Mouse (Mus musculus) gastrocnemius, postnatal 36 days (tissue): Measurements from ENCODE around the gene Cep97. TPM values are rescaled to one million over a fixed set of nuclear protein-coding genes. Genes with fewer than 3 reads are reported as not detected.
"Not testable (repeated sequence)": the region's sequence is repeated elsewhere in the genome, so short reads cannot be mapped to it uniquely, and the experiment has no call there.

Experiments
- DNase-seq, 2 experiments: peaks; one replicate each; pipeline ENCODE4 v3.0.0; 2022
- intact Hi-C: fragments of 180-260 bp; cut with DNase I; formaldehyde crosslinking; loops from one replicate; pipeline ENCODE4 v1.15.1; 2025
- long read RNA-seq, 2 experiments: library from polyadenylated mRNA; stranded (forward); transcript quantifications; one replicate each; pipeline ENCODE4 v2.0.0; 2021
- total RNA-seq, 2 experiments: library from RNA; stranded (reverse); gene quantifications; 2 replicates each; pipeline ENCODE4 v1.2.3; 2021

Cep97 gene
- total RNA-seq: 1 to 10 TPM; 4.4 to 5.1 TPM
- long read RNA-seq, experiment 1, partial matches to known transcripts: 0 of 1 reads
- long read RNA-seq, experiment 1, other reads (novel, unspliced or antisense): 1 of 1 reads
- long read RNA-seq, experiment 2: 0 reads

- DNase-seq: peak; percentile 80 to 84
These were observed at the start of gene Cep97 for GRCm38 (mm10) chr16:55934453-55935037. Gene Cep97, minus strand, starts transcription at chr16:55934855.

GRCm38 (mm10) chr16:55974903-55975285 is 40.2 kb upstream of the Cep97 start:
- DNase-seq: no peak
- intact Hi-C loops: loop anchor here (5.0 kb wide), 1 partner anchor 52 kb away; the partner anchor contains the start of gene Pcnp

More at GRCm38 (mm10) chr16:55934453-55935037, at the start of gene Cep97:
- intact Hi-C loops: no loop called here

GRCm38 (mm10) chr16:55974256-55974902 is 39.7 kb upstream of the Cep97 start:
- intact Hi-C loops: loop anchor here (5.0 kb wide), 1 partner anchor 53 kb away; the partner anchor contains the start of gene Pcnp
- DNase-seq: peak; percentile 86 to 92

- intact Hi-C loops: loop anchor here (5.0 kb wide), 1 partner anchor 54 kb away; the partner anchor contains the start of gene Pcnp
- peak; percentile 99 for DNase-seq
These were observed 39.0 kb upstream of the Cep97 start, which contains the start of gene Zbtb11 for GRCm38 (mm10) chr16:55973431-55974255. Gene Zbtb11, plus strand, starts transcription at chr16:55973883.

- DNase-seq: no peak
- intact Hi-C loops: loop anchor here (5.0 kb wide), 1 partner anchor 55 kb away; the partner anchor contains the start of gene Pcnp
These were observed 38.1 kb upstream of the Cep97 start for GRCm38 (mm10) chr16:55972626-55973201.

- intact Hi-C loops: loop anchor here (5.0 kb wide), 1 partner anchor 55 kb away; the partner anchor contains the start of gene Pcnp
- no peak for DNase-seq
These were observed 37.3 kb upstream of the Cep97 start for GRCm38 (mm10) chr16:55971735-55972615.

GRCm38 (mm10) chr16:55970416-55970815 is 35.8 kb upstream of the Cep97 start:
- intact Hi-C loops: loop anchor here (5.0 kb wide), 1 partner anchor 57 kb away; the partner anchor contains the start of gene Pcnp

GRCm38 (mm10) chr16:55969147-55969546 is 34.5 kb upstream of the Cep97 start:
- intact Hi-C loops: no loop called here
- no peak for DNase-seq

More at GRCm38 (mm10) chr16:55970416-55970815, 35.8 kb upstream of the Cep97 start:
- no peak for DNase-seq

GRCm38 (mm10) chr16:55967221-55967620 is 32.6 kb upstream of the Cep97 start:
- intact Hi-C loops: loop anchor here (2.0 kb wide), 1 partner anchor 108 kb away; no protein-coding TSS in a partner anchor

GRCm38 (mm10) chr16:55966212-55966871 is 31.7 kb upstream of the Cep97 start, which contains the start of gene Rpl24:
Gene Rpl24, plus strand, starts transcription at chr16:55966275.
- peak; percentile 90 to 91 for DNase-seq
- intact Hi-C loops: loop anchor here (2.0 kb wide), 1 partner anchor 108 kb away; no protein-coding TSS in a partner anchor

More at GRCm38 (mm10) chr16:55967221-55967620, 32.6 kb upstream of the Cep97 start:
- no peak for DNase-seq

GRCm38 (mm10) chr16:55964126-55964949 is 29.7 kb upstream of the Cep97 start:
- intact Hi-C loops: no loop called here
- no peak for DNase-seq

- DNase-seq, intact Hi-C loops: not testable (repeated sequence)
These were observed 28.4 kb upstream of the Cep97 start for GRCm38 (mm10) chr16:55963068-55963467.

- not testable (repeated sequence) for DNase-seq
- intact Hi-C loops: loop anchor here (5.0 kb wide), 2 partner anchors 113 to 178 kb away; no protein-coding TSS in a partner anchor
These were observed 19.5 kb upstream of the Cep97 start for GRCm38 (mm10) chr16:55954196-55954595.

GRCm38 (mm10) chr16:55952771-55953170 is 18.1 kb upstream of the Cep97 start:
- intact Hi-C loops: loop anchor here (5.0 kb wide), 2 partner anchors 115 to 180 kb away; no protein-coding TSS in a partner anchor
- DNase-seq: no peak

- intact Hi-C loops: loop anchor here (5.0 kb wide), 2 partner anchors 115 to 180 kb away; no protein-coding TSS in a partner anchor
- no peak for DNase-seq
These were observed 17.1 kb upstream of the Cep97 start for GRCm38 (mm10) chr16:55951679-55952327.

GRCm38 (mm10) chr16:55950946-55951678 is 16.5 kb upstream of the Cep97 start:
- DNase-seq: peak in 1 of 2 experiments; percentile 56
- intact Hi-C loops: loop anchor here (5.0 kb wide), 2 partner anchors 116 to 181 kb away; no protein-coding TSS in a partner anchor
